In genomic region chr5:96998566-96998907, GRCm38 (mm10) we compare ENCODE assay signal across 8 mouse cellular contexts. TPM values are rescaled to one million over a fixed set of nuclear protein-coding genes. Genes with fewer than 3 reads are reported as not detected.
DNase-seq lines count a peak whose midpoint lies in the region; ATAC-seq and TF ChIP-seq lines count a peak whose summit lies in the region.

No protein-coding gene starts in this region.

- no peaks in the 10 kb centered on the region for H3K36me3 ChIP-seq in heart, adult 2 months (ENCODE audit: control insufficient read depth, insufficient read depth, low read length)
- H3K36me3 ChIP-seq in C2C12 (ENCODE audit: control insufficient read depth, insufficient read depth): no peaks in the 10 kb centered on the region
- no peaks in the 10 kb centered on the region for H3K36me3 ChIP-seq in forebrain, embryonic 13.5 days (ENCODE audit: poor library complexity, severe bottlenecking)
- H3K36me3 ChIP-seq in liver, embryonic 15.5 days (replicated peaks): peaks cover 23% of the 10 kb centered on the region

- H3K27me3 ChIP-seq in heart, adult 2 months (ENCODE audit: control insufficient read depth, insufficient read depth, low read length): no peaks in the 10 kb centered on the region
- H3K27me3 ChIP-seq in C2C12 (ENCODE audit: control insufficient read depth, insufficient read depth, insufficient read length): no peaks in the 10 kb centered on the region
- no peaks in the 10 kb centered on the region for H3K27me3 ChIP-seq in forebrain, embryonic 13.5 days
- H3K27me3 ChIP-seq in liver, embryonic 15.5 days: no peaks in the 10 kb centered on the region

- no peaks in the 10 kb centered on the region for H3K9me3 ChIP-seq in forebrain, embryonic 13.5 days (replicated peaks)
- no peaks in the 10 kb centered on the region for H3K9me3 ChIP-seq in liver, embryonic 15.5 days (replicated peaks)

- peak overlapping the region; percentile 87 for H3K27ac ChIP-seq in heart, adult 2 months
- no peak overlapping the region for H3K27ac ChIP-seq in forebrain, embryonic 13.5 days
- H3K27ac ChIP-seq in liver, embryonic 15.5 days (replicated peaks): peak overlapping the region; percentile 98

- H3ac ChIP-seq in C2C12 (ENCODE audit: control insufficient read depth, insufficient read length, low read depth): peak overlapping the region; percentile 98

- intact Hi-C loops in heart, adult 2 months (cut with DNase I): loop anchor here (5.0 to 10.0 kb wide), 4 partner anchors 76 to 206 kb away; partner anchors contain the start of genes Anxa3 and Paqr3

- TF ChIP-seq CTCF in heart, adult 2 months (IDR thresholded peaks at IDR 0.05): no peak
- no peak for TF ChIP-seq CTCF in C2C12 (IDR thresholded peaks at IDR 0.05; ENCODE audit: control insufficient read depth, insufficient read depth, insufficient read length)

- peak overlapping the region; percentile 85 for H3K9ac ChIP-seq in heart, adult 2 months (ENCODE audit: low read depth, low read length)
- peak overlapping the region; percentile 79 for H3K9ac ChIP-seq in forebrain, embryonic 13.5 days
- peak overlapping the region; percentile 98 for H3K9ac ChIP-seq in liver, embryonic 15.5 days

- TF ChIP-seq EP300 in heart, adult 2 months (IDR thresholded peaks at IDR 0.05; ENCODE audit: insufficient read depth, low read depth, low read length): no peak

- peak overlapping the region; percentile 92 for H3K4me3 ChIP-seq in heart, adult 2 months
- H3K4me3 ChIP-seq in C2C12 (ENCODE audit: insufficient read depth, poor library complexity, severe bottlenecking): peak overlapping the region; percentile 51
- H3K4me3 ChIP-seq in forebrain, embryonic 13.5 days: peak overlapping the region; percentile 63
- peak overlapping the region; percentile 90 for H3K4me3 ChIP-seq in liver, embryonic 15.5 days (replicated peaks)

- peaks cover 8% of the 10 kb centered on the region for H3K4me1 ChIP-seq in heart, adult 2 months (ENCODE audit: control insufficient read depth, insufficient read depth, low read length)
- H3K4me1 ChIP-seq in forebrain, embryonic 13.5 days: peaks cover 31% of the 10 kb centered on the region
- peaks cover 68% of the 10 kb centered on the region for H3K4me1 ChIP-seq in liver, embryonic 15.5 days (replicated peaks)

- ATAC-seq in forebrain, embryonic 13.5 days: no peak
- ATAC-seq in liver, embryonic 15.5 days (ENCODE audit: insufficient read depth): no peak; the same call in 1 of the 2 replicates

- DNase-seq in heart, adult 2 months: no peak
- no peak for DNase-seq in heart, adult 9 months (ENCODE audit: low spot score in 2 of 2)
- DNase-seq in urinary bladder, postnatal 14 days (ENCODE audit: low spot score): no peak
- DNase-seq in layer of hippocampus, postnatal 14 days (ENCODE audit: low spot score in 2 of 2): no peak
- DNase-seq in adipocyte (ENCODE audit: low spot score): no peak

- peaks cover 29% of the 10 kb centered on the region for H3K79me3 ChIP-seq in C2C12 (ENCODE audit: low read depth)

- peak overlapping the region; percentile 91 for H3K4me2 ChIP-seq in forebrain, embryonic 13.5 days
- peak overlapping the region; percentile 66 for H3K4me2 ChIP-seq in liver, embryonic 15.5 days

- 3% methylated on average over 6 of the region's 6 CpGs for WGBS in heart, adult 2 months
- WGBS in forebrain, embryonic 13.5 days: 16% methylated on average over 6 of the region's 6 CpGs
- WGBS in liver, embryonic 15.5 days (ENCODE audit: insufficient replicate concordance): 4% methylated on average over 6 of the region's 6 CpGs

- no peak for TF ChIP-seq POLR2A in heart, adult 2 months (IDR thresholded peaks at IDR 0.05; ENCODE audit: insufficient read depth, low read depth, low read length)

- 0 out of 2 replicates have a peak, but pooled peaks cover 1% of the 10 kb centered on the region for H3K79me2 ChIP-seq in heart, adult 2 months (replicated peaks; ENCODE audit: control insufficient read depth, insufficient read depth, low read length)
- H3K79me2 ChIP-seq in C2C12 (ENCODE audit: control insufficient read depth, insufficient read depth): peaks cover 57% of the 10 kb centered on the region

TF ChIP-seq in C2C12, 6 proteins besides CTCF, POLR2A, EP300 and RAD21:
- TF ChIP-seq MYOG (IDR thresholded peaks at IDR 0.05; ENCODE audit: control insufficient read depth, extremely low read depth, insufficient read length): no peak
- TF ChIP-seq CEBPB (IDR thresholded peaks at IDR 0.05; ENCODE audit: low read depth): no peak
- TF ChIP-seq MYOD1 (IDR thresholded peaks at IDR 0.05; ENCODE audit: control insufficient read depth, insufficient read length, low read depth): no peak
- no peak for TF ChIP-seq MAX (IDR thresholded peaks at IDR 0.05)
- TF ChIP-seq FOSL1 (IDR thresholded peaks at IDR 0.05; ENCODE audit: insufficient read depth, low read length, poor library complexity, severe bottlenecking): no peak
- TF ChIP-seq USF1 (IDR thresholded peaks at IDR 0.05; ENCODE audit: low read depth): no peak

RNA-seq across cellular contexts. Expression of gene Bmp2k, which starts 1.0 kb away (rescaled TPM):
- total RNA-seq in heart, adult 2 months (2021): 1 to 10 TPM; 6.7 to 8.4 TPM
- 2.9 and 3.6 TPM in 2 replicates for polyA plus RNA-seq in heart, adult 2 months (2012; rRNA removed)
- polyA plus RNA-seq in C2C12 (2012; fragmentation: generic; extraction: Trizol): 5.9 TPM
- 7.6 and 9.3 TPM in 2 replicates for polyA plus RNA-seq in forebrain, embryonic 13.5 days (2015; fragmentation: Nextera tagmentation; extraction: Ambion mirVana)
- 31.1 and 31.3 TPM in 2 replicates for polyA plus RNA-seq in liver, embryonic 15.5 days (2015; fragmentation: Nextera tagmentation; extraction: Ambion mirVana)
- 10 to 100 TPM; 13.7 to 14.3 TPM for total RNA-seq in layer of hippocampus, postnatal 14 days (2021)
